Mouse (Mus musculus) lung, embryonic 16.5 days (tissue): ENCODE data around the gene Tnfsf11. TPM values are rescaled to one million over a fixed set of nuclear protein-coding genes. Genes with fewer than 3 reads are reported as not detected.
A peak's percentile ranks its signal among the peaks of the same experiment; 100 is the strongest.

Experiments
- ATAC-seq: fragments of 200-750 bp; cut with Nextera tagmentation; 2 replicates; pipeline ENCODE4 v1.8.0; 2017; ENCODE audit warnings: low read depth, mild to moderate bottlenecking, moderate library complexity
- H3K27ac ChIP-seq: fragments of 300-500 bp; sonication (generic); 2 replicates; pipeline ENCODE4 v1.5.1; 2014; ENCODE audit warnings: mild to moderate bottlenecking, control low read depth, low read length
- H3K27me3 ChIP-seq: fragments of 300-500 bp; sonication (generic); 2 replicates; pipeline ENCODE4 v1.6.1; 2014; ENCODE audit warnings: low read depth, low read length, mixed read lengths; ENCODE audit not compliant: control insufficient read depth, insufficient read depth
- H3K36me3 ChIP-seq: fragments of 300-500 bp; sonication (generic); 2 replicates; pipeline ENCODE4 v1.6.1; 2014; ENCODE audit warnings: low read length; ENCODE audit not compliant: control insufficient read depth, insufficient read depth
- H3K4me1 ChIP-seq: fragments of 300-500 bp; sonication (generic); replicated peaks from 2 replicates; pipeline ENCODE4 v1.6.1; 2014; ENCODE audit warnings: low read length, mixed read lengths; ENCODE audit not compliant: control insufficient read depth, insufficient read depth
- H3K4me2 ChIP-seq: fragments of 300-500 bp; sonication (generic); 2 replicates; pipeline ENCODE4 v1.6.1; 2014; ENCODE audit warnings: low read depth, low read length, control low read depth
- H3K4me3 ChIP-seq: fragments of 300-500 bp; sonication (generic); 2 replicates; pipeline ENCODE4 v1.5.1; 2014; ENCODE audit warnings: mild to moderate bottlenecking, low read length, control low read depth
- H3K9ac ChIP-seq: fragments of 300-500 bp; sonication (generic); 2 replicates; pipeline ENCODE4 v1.6.1; 2014; ENCODE audit warnings: low read length, control low read depth
- H3K9me3 ChIP-seq: fragments of 300-500 bp; sonication (generic); 2 replicates; pipeline ENCODE4 v1.6.1; 2016; ENCODE audit warnings: low read length; ENCODE audit not compliant: control insufficient read depth
- WGBS: fragments of 180-500 bp; shearing (Covaris S2); extraction: QIAGEN DNeasy Blood & Tissue Kit; methylation state at CpG from one replicate; pipeline ENCODE4 v1.1.7; 2014; 5-methylcytosine and 5-hydroxymethylcytosine counted together
- polyA plus RNA-seq: library from polyadenylated mRNA; unstranded; fragments of >200 nt; fragmentation: Nextera tagmentation; extraction: Ambion mirVana; gene quantifications from 2 replicates; pipeline ENCODE4 v1.2.1, GENCODE M21; 2015

Tnfsf11 gene
- polyA plus RNA-seq, 1 experiment from 2014 or later = 0.45 TPM

GRCm38 (mm10) chr14:78331368-78331767 lies 23.5 kb upstream of the Tnfsf11 start:
- Histone ChIP-seq H3K27ac (no peak overlapping the region), H3K4me3 (no peak overlapping the region), H3K9ac (no peak overlapping the region), H3K4me2 (no peak overlapping the region), H3K9me3 (no peaks in the 10 kb centered on the region), H3K4me1 (peaks cover 13% of the 10 kb centered on the region), H3K27me3 (no peaks in the 10 kb centered on the region), H3K36me3 (no peaks in the 10 kb centered on the region)
- 65% methylated on average over 7 of the region's 7 CpGs for WGBS
- no peak for ATAC-seq

- Histone ChIP-seq H3K27ac (peak overlapping the region; percentile 36), H3K36me3 (no peaks in the 10 kb centered on the region), H3K4me2 (peak overlapping the region; percentile 28), H3K4me3 (peak overlapping the region; percentile 22), H3K4me1 (peaks cover 13% of the 10 kb centered on the region), H3K9me3 (no peaks in the 10 kb centered on the region), H3K27me3 (no peaks in the 10 kb centered on the region), H3K9ac (no peak overlapping the region)
- peak; percentile 78 for ATAC-seq
- 7% methylated on average over 11 of the region's 11 CpGs for WGBS
Observed at GRCm38 (mm10) chr14:78330576-78331300, 22.9 kb upstream of the Tnfsf11 start.

- Histone ChIP-seq H3K4me3 (no peak overlapping the region), H3K9ac (no peak overlapping the region), H3K9me3 (no peaks in the 10 kb centered on the region), H3K36me3 (no peaks in the 10 kb centered on the region), H3K27me3 (no peaks in the 10 kb centered on the region), H3K4me1 (peaks cover 13% of the 10 kb centered on the region), H3K4me2 (peak overlapping the region; percentile 28), H3K27ac (peak overlapping the region; percentile 36)
- 49% methylated on average over 8 of the region's 8 CpGs for WGBS
- peak; percentile 69 for ATAC-seq
Observed at GRCm38 (mm10) chr14:78329765-78330451, 22.1 kb upstream of the Tnfsf11 start.

- no peaks in the 10 kb centered on the region for H3K27me3 ChIP-seq
- no peaks in the 10 kb centered on the region for H3K9me3 ChIP-seq
- no peaks in the 10 kb centered on the region for H3K36me3 ChIP-seq
- no peak overlapping the region for H3K9ac ChIP-seq
- no peaks in the 10 kb centered on the region for H3K4me1 ChIP-seq
- H3K4me3 ChIP-seq = no peak overlapping the region
- no peak overlapping the region for H3K27ac ChIP-seq
- H3K4me2 ChIP-seq = no peak overlapping the region
- 43% methylated on average over 1 of the region's 1 CpGs for WGBS
- ATAC-seq = no peak
Observed at GRCm38 (mm10) chr14:78323356-78323755, 15.5 kb upstream of the Tnfsf11 start.

GRCm38 (mm10) chr14:78322916-78323315 lies 15.1 kb upstream of the Tnfsf11 start:
- no peak overlapping the region for H3K9ac ChIP-seq
- ATAC-seq = no peak
- no peak overlapping the region for H3K4me3 ChIP-seq
- H3K4me1 ChIP-seq = no peaks in the 10 kb centered on the region
- no peak overlapping the region for H3K27ac ChIP-seq
- H3K36me3 ChIP-seq = no peaks in the 10 kb centered on the region
- no peaks in the 10 kb centered on the region for H3K9me3 ChIP-seq
- H3K4me2 ChIP-seq = no peak overlapping the region
- H3K27me3 ChIP-seq = no peaks in the 10 kb centered on the region
- 81% methylated on average over 9 of the region's 9 CpGs for WGBS

- Histone ChIP-seq H3K4me3 (no peak overlapping the region), H3K9ac (no peak overlapping the region), H3K4me1 (no peaks in the 10 kb centered on the region), H3K36me3 (no peaks in the 10 kb centered on the region), H3K27me3 (no peaks in the 10 kb centered on the region), H3K27ac (no peak overlapping the region), H3K9me3 (no peaks in the 10 kb centered on the region), H3K4me2 (no peak overlapping the region)
- no peak for ATAC-seq
- WGBS = 76% methylated on average over 6 of the region's 6 CpGs
Observed at GRCm38 (mm10) chr14:78320248-78320647, 12.4 kb upstream of the Tnfsf11 start.

- no peaks in the 10 kb centered on the region for H3K36me3 ChIP-seq
- WGBS = 40% methylated on average over 5 of the region's 5 CpGs
Observed at GRCm38 (mm10) chr14:78319580-78319979, 11.7 kb upstream of the Tnfsf11 start.

GRCm38 (mm10) chr14:78319000-78319399 lies 11.2 kb upstream of the Tnfsf11 start:
- Histone ChIP-seq H3K4me1 (no peaks in the 10 kb centered on the region), H3K9me3 (no peaks in the 10 kb centered on the region), H3K27me3 (no peaks in the 10 kb centered on the region), H3K27ac (no peak overlapping the region), H3K4me3 (no peak overlapping the region), H3K9ac (no peak overlapping the region), H3K4me2 (no peak overlapping the region), H3K36me3 (no peaks in the 10 kb centered on the region)
- 55% methylated on average over 3 of the region's 3 CpGs for WGBS
- no peak for ATAC-seq

More at GRCm38 (mm10) chr14:78319580-78319979, 11.7 kb upstream of the Tnfsf11 start:
- Histone ChIP-seq H3K9ac (no peak overlapping the region), H3K9me3 (no peaks in the 10 kb centered on the region), H3K27me3 (no peaks in the 10 kb centered on the region), H3K4me1 (no peaks in the 10 kb centered on the region), H3K27ac (no peak overlapping the region), H3K4me3 (no peak overlapping the region), H3K4me2 (no peak overlapping the region)
- no peak for ATAC-seq

GRCm38 (mm10) chr14:78317623-78318022 lies 9.8 kb upstream of the Tnfsf11 start:
- no peaks in the 10 kb centered on the region for H3K36me3 ChIP-seq
- no peak overlapping the region for H3K27ac ChIP-seq
- no peak overlapping the region for H3K4me3 ChIP-seq
- H3K9ac ChIP-seq = no peak overlapping the region
- ATAC-seq = no peak
- no peaks in the 10 kb centered on the region for H3K4me1 ChIP-seq
- H3K9me3 ChIP-seq = no peaks in the 10 kb centered on the region
- H3K27me3 ChIP-seq = no peaks in the 10 kb centered on the region
- 66% methylated on average over 5 of the region's 5 CpGs for WGBS
- H3K4me2 ChIP-seq = no peak overlapping the region
